Mouse (Mus musculus) embryonic facial prominence, embryonic 14.5 days (tissue): ENCODE data around the gene Fbxo11. TPM values are rescaled to one million over a fixed set of nuclear protein-coding genes. Genes with fewer than 3 reads are reported as not detected.

Experiments used
- ATAC-seq: fragments of 200-750 bp; cut with Nextera tagmentation; 2 replicates; pipeline ENCODE4 v1.8.0; 2017; ENCODE audit warnings: low read depth, moderate number of reproducible peaks, moderate TSS enrichment
- DNase-seq: peaks from one replicate; pipeline ENCODE4 v3.0.0-alpha.2; 2015; ENCODE audit warnings: low spot score
- H3K27ac ChIP-seq: fragments of 300-500 bp; sonication (generic); replicated peaks from 2 replicates; pipeline ENCODE4 v1.5.1; 2014; ENCODE audit warnings: low read depth, mild to moderate bottlenecking, low read length, moderate library complexity
- H3K27me3 ChIP-seq: fragments of 300-500 bp; sonication (generic); replicated peaks from 2 replicates; pipeline ENCODE4 v1.6.1; 2014; ENCODE audit warnings: low read length; ENCODE audit not compliant: control insufficient read depth, insufficient read depth
- H3K36me3 ChIP-seq: fragments of 300-500 bp; sonication (generic); 2 replicates; pipeline ENCODE4 v1.6.1; 2014; ENCODE audit warnings: low read length, mixed read lengths; ENCODE audit not compliant: control insufficient read depth, insufficient read depth
- H3K4me1 ChIP-seq: fragments of 300-500 bp; sonication (generic); 2 replicates; pipeline ENCODE4 v1.6.1; 2014; ENCODE audit warnings: antibody characterized with exemption, low read length; ENCODE audit not compliant: control insufficient read depth, insufficient read depth
- H3K4me2 ChIP-seq: fragments of 300-500 bp; sonication (generic); 2 replicates; pipeline ENCODE4 v1.6.1; 2014; ENCODE audit warnings: low read depth, mild to moderate bottlenecking, low read length, moderate library complexity, mixed read lengths
- H3K4me3 ChIP-seq: fragments of 300-500 bp; sonication (generic); 2 replicates; pipeline ENCODE4 v1.5.1; 2014; ENCODE audit warnings: low read depth, mild to moderate bottlenecking, low read length
- H3K9ac ChIP-seq: fragments of 300-500 bp; sonication (generic); 2 replicates; pipeline ENCODE4 v1.6.1; 2014; ENCODE audit warnings: low read depth, mild to moderate bottlenecking, low read length, moderate library complexity, mixed read lengths
- H3K9me3 ChIP-seq: fragments of 300-500 bp; sonication (generic); 2 replicates; pipeline ENCODE4 v1.6.1; 2016; ENCODE audit warnings: low read length; ENCODE audit not compliant: control insufficient read depth
- WGBS: fragments of 180-500 bp; shearing (Covaris S2); extraction: QIAGEN DNeasy Blood & Tissue Kit; methylation state at CpG from one replicate; pipeline ENCODE4 v1.1.7; 2014; 5-methylcytosine and 5-hydroxymethylcytosine counted together
- polyA plus RNA-seq: library from polyadenylated mRNA; unstranded; fragments of >200 nt; fragmentation: Nextera tagmentation; extraction: Ambion mirVana; gene quantifications from 2 replicates; pipeline ENCODE4 v1.2.1, GENCODE M21; 2014

The Fbxo11 gene
- polyA plus RNA-seq, 1 experiment from 2014 or later = 25.0 TPM

DNA sequence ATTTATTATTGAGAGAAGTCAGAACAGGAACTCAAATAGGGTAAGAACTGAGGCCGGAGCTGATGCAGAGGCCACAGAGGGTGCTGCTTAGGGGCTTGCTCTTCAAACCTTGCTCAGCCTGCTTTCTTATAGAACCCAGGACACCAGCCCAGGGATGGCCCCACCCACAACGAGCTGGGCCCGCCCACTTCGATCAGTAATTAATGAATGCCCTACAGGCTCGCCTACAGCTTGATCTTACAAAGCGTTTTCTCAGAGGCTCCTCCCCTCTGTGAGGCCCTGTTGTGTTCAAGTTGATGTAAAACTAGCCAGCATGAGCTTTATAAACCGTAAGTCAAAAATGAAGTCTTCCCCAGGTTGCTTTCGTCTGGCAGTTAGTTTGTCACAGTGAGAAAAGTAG, 14.7 kb upstream of the Fbxo11 start:
- H3K36me3 ChIP-seq = no peaks in the 10 kb centered on the region
- H3K9ac ChIP-seq = no peak overlapping the region
- H3K4me1 ChIP-seq = no peaks in the 10 kb centered on the region
- WGBS = 85% methylated on average over 8 of the region's 8 CpGs
- ATAC-seq (no peak), DNase-seq (no peak)
- no peaks in the 10 kb centered on the region for H3K27me3 ChIP-seq
- no peaks in the 10 kb centered on the region for H3K9me3 ChIP-seq
- H3K4me3 ChIP-seq = no peak overlapping the region
- H3K4me2 ChIP-seq = no peak overlapping the region
- H3K27ac ChIP-seq = no peak overlapping the region

DNA sequence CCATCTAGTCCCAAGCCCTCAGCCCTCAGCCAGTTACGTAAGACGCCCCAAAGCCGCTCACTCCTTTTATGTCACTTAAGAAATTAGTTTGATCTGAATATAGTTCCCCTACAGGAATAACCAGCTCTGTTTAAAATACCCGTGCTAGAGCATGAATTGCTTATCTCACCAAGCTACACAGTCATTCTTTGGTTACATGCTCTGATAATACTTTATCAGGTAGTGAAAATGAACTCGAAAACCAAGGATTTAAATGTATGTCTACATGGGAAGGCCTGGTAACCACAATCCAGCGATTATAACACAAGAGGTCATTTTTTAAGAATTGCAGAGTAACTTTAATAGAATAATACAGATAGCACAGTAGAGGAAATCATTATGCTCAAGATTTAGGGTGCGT, 7.0 kb upstream of the Fbxo11 start:
- no peak overlapping the region for H3K4me3 ChIP-seq
- no peaks in the 10 kb centered on the region for H3K36me3 ChIP-seq
- no peak overlapping the region for H3K9ac ChIP-seq
- no peak for DNase-seq
- no peaks in the 10 kb centered on the region for H3K27me3 ChIP-seq
- H3K4me2 ChIP-seq = no peak overlapping the region
- 76% methylated on average over 7 of the region's 7 CpGs for WGBS
- no peak overlapping the region for H3K27ac ChIP-seq
- ATAC-seq = no peak
- H3K4me1 ChIP-seq = peaks cover 5% of the 10 kb centered on the region; the same call in 1 of the 2 replicates
- no peaks in the 10 kb centered on the region for H3K9me3 ChIP-seq

DNA sequence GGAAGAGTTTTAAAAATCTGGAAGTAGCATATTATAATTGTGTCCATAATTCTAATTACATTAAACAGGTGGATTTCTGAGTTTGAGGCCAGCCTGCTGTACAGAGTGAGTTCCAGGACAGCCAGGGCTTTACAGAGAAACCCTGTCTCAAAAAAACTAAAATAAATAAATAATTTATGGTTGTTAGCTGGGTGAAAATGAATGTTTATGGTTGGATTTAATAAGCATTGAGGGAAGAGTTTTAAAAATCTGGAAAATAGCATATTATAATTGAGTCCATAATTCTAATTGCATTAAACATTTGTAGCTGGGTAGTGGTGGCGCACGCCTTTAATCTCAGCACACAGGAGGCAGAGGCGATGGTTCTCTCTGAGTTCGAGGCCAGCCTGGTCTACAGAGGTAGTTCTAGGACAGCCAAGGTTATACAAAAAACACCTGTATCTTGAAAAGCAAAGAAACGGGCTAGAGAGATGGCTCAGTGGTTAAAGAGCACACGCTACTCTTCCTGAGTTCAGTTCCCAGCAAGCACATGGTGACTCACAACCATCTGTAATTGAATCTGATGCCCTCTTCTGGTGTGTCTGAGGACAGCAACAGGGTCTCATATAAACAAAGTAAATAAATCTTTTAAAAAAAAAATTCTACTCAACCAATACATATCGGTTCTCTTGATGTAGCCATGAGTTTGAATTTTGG, 3.1 kb upstream of the Fbxo11 start:
- Histone ChIP-seq H3K27me3 (no peaks in the 10 kb centered on the region), H3K4me3 (no peak overlapping the region), H3K36me3 (no peaks in the 10 kb centered on the region), H3K9ac (no peak overlapping the region), H3K4me2 (no peak overlapping the region), H3K9me3 (no peaks in the 10 kb centered on the region), H3K4me1 (peaks cover 8% of the 10 kb centered on the region), H3K27ac (no peak overlapping the region)
- WGBS = 95% methylated on average over 7 of the region's 7 CpGs
- no peak for DNase-seq
- ATAC-seq = no peak

DNA sequence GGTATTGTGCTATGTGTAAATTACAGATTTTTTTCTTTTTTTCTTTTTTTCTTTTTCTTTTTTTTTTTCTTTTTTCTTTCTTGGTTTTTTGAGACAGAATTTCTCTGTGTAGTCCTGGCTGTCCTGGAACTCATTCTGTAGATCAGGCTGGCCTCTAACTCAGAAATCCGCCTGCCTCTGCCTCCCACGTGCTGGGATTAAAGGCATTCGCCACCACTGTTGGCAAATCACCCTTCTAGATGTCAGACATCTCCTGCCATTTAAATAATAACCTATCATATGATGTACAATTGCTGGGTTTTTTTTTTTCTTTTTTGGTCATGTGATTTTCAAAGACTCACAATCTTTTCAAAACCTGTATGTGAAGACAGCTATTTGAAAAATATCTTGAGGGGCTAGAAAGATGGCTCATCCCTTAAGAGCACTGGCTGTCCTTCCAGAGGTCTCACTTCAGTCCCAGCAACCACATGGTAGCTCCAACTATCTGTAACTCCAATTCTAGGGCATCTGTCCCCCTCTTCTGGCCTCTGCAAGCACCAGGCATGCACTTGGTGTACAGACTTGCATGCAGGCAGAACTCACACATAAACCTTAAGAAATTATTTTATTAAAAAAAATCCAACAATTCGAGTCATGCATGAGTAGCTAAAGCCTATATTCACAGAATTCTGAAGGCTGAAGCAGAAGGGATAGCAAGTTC, 2.3 kb upstream of the Fbxo11 start:
- WGBS = 78% methylated on average over 4 of the region's 4 CpGs
- DNase-seq (no peak), ATAC-seq (no peak)
- Histone ChIP-seq H3K4me1 (peaks cover 15% of the 10 kb centered on the region), H3K4me2 (peak overlapping the region; percentile 81), H3K4me3 (peak overlapping the region; percentile 95), H3K9ac (no peak overlapping the region), H3K9me3 (no peaks in the 10 kb centered on the region), H3K27me3 (no peaks in the 10 kb centered on the region), H3K27ac (peak overlapping the region; percentile 100), H3K36me3 (no peaks in the 10 kb centered on the region)

DNA sequence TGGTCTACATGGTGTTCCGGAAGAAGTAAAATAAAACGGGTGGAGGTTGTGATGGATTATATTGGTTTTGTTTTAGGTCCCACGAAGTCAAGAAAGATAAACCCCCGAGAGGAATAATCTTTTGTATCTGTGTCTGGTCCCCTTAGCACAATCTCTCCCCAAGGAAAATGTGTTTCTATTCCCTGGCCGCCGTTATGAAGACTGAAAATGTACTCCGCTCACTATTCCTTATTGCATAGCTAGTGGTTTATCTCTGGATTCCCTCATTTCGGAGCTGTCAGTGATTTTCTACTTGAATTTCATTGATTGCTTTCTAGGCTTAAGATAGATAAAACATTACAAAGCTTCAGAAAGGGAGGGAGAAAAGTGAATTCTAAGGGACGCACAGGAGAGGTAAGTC, 1.7 kb upstream of the Fbxo11 start:
- Histone ChIP-seq H3K4me1 (peaks cover 15% of the 10 kb centered on the region), H3K9ac (peak overlapping the region; percentile 99), H3K27ac (peak overlapping the region; percentile 100), H3K27me3 (no peaks in the 10 kb centered on the region), H3K9me3 (no peaks in the 10 kb centered on the region), H3K36me3 (no peaks in the 10 kb centered on the region), H3K4me2 (peak overlapping the region; percentile 81), H3K4me3 (peak overlapping the region; percentile 95)
- ATAC-seq = no peak
- WGBS = 8% methylated on average over 9 of the region's 9 CpGs
- DNase-seq = no peak

DNA sequence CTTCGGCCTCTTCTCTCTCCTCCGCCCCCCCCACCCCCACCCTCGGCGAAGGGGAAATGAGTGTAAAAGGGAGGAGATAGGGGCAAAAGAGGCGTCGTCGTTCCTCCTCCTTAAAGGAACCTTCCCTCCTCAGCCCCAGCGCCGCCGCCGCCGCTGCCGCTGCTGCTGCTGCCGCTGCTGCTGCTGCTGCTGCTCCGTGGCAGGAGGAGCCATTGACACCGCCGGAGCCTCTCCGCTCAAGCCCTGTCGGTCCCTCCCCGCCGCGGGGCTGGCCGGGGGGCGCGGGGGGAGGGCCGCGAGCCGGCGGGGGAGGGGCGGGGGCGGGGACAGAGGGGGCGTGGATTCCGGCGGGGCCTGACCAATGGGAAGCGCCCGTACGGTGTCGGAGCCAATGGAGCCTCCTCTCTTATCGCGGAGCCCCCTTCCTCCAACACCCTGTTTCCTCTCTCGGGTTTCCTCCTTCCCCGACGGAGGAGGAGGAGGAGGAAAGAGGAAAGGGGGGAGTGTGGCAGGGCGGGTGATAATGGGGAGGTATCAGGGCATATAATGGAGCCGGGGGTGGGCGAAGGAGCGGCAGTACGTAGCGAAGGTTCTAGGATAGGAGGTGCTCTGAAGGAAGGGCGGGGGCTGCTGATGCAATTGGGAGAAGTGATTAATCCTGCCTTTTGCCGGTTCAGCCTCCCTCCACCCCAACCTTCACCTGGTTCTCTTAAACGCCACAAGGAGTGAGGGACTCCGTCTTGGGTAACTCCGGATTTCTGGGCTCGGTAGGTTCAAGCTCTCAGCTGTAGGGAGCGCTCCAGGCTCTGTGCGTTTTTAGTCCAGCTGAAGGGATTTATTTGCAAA, 933 bp upstream of the Fbxo11 start:
- Histone ChIP-seq H3K9ac (peak overlapping the region; percentile 99), H3K36me3 (no peaks in the 10 kb centered on the region), H3K4me2 (peak overlapping the region; percentile 81), H3K27ac (peak overlapping the region; percentile 100), H3K4me1 (peaks cover 15% of the 10 kb centered on the region), H3K27me3 (no peaks in the 10 kb centered on the region), H3K4me3 (peak overlapping the region; percentile 95), H3K9me3 (no peaks in the 10 kb centered on the region)
- DNase-seq = peak; percentile 99
- under 1% methylated on average over 22 of the region's 57 CpGs for WGBS
- ATAC-seq = peak; percentile 97

DNA sequence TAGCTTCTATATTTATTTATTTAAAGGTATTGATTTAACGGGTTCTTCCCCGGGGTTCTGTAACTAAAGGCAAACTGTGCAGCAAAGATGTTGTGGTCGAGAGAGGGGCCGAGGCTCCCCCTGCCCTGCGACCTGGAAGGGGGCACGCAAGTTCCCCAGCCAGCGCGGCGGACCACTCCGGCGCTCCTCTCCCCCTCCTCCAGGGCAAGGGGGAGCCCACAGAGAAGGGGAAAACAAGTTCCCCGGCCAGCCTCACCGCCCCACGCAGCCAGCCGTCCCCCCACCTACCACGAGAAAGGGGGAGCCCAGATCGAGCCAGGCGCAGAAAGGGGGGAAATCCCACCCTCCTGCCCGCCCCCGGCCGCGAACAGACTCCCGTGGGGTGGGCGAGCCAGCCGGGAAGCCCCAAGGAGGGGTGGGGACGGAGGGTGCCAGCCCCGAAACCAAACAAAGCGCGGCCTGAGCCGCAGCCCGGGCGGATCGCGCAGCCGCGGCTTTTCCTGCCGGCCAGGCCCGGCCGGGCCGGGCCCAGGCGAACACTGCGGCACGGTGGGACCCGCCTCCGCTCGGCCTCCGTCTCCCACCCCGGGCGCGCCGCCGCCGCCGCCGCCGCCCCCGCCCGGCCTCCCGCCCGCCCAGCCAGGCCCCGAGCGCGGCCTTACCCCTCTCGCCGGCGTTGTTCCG, 602 bp downstream of the Fbxo11 start:
- DNase-seq (peak; percentile 56), ATAC-seq (peak; percentile 9; the same call in 1 of the 2 replicates)
- peak overlapping the region; percentile 81 for H3K4me2 ChIP-seq
- no peaks in the 10 kb centered on the region for H3K9me3 ChIP-seq
- H3K36me3 ChIP-seq = no peaks in the 10 kb centered on the region
- H3K4me3 ChIP-seq = peak overlapping the region; percentile 95
- peaks cover 15% of the 10 kb centered on the region for H3K4me1 ChIP-seq
- peak overlapping the region; percentile 100 for H3K27ac ChIP-seq
- WGBS = 0% methylated on average over 6 of the region's 67 CpGs
- H3K27me3 ChIP-seq = no peaks in the 10 kb centered on the region
- H3K9ac ChIP-seq = peak overlapping the region; percentile 99

DNA sequence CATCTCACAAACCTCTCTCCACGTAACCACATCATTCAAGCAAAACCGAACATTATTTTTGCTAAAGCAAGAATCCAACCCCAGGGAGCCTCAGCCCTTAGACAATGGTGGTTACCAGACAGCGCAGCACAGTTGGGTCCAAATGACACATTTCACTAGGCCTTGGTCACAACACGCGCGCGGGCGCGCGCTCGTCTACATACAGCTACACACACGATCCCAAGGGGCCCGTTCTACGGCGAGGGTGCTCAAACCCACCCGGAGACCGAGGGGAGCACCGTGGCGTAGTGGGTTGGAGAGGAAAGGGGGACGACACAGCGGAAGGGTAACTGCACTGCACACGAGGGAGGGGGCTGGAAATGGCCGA, 1.1 kb downstream of the Fbxo11 start:
- DNase-seq = peak; percentile 85
- H3K4me1 ChIP-seq = peaks cover 15% of the 10 kb centered on the region
- peak overlapping the region; percentile 81 for H3K4me2 ChIP-seq
- H3K36me3 ChIP-seq = no peaks in the 10 kb centered on the region
- no peaks in the 10 kb centered on the region for H3K9me3 ChIP-seq
- WGBS = under 1% methylated on average over 23 of the region's 23 CpGs
- H3K4me3 ChIP-seq = peak overlapping the region; percentile 95
- H3K9ac ChIP-seq = peak overlapping the region; percentile 99
- ATAC-seq = no peak
- H3K27me3 ChIP-seq = no peaks in the 10 kb centered on the region
- H3K27ac ChIP-seq = peak overlapping the region; percentile 100
